Mouse (Mus musculus) MEL (cell line): ENCODE data around the gene Celf2. TPM values are rescaled to one million over a fixed set of nuclear protein-coding genes. Genes with fewer than 3 reads are reported as not detected.

Source experiments
- DNase-seq: peaks from one replicate; pipeline ENCODE4 v3.0.0; 2011; ENCODE audit warnings: low read depth, low spot score
- H3K27ac ChIP-seq: 2 replicates; pipeline ENCODE4 v1.5.1; 2012; ENCODE audit warnings: low read depth, mild to moderate bottlenecking, control low read depth, low read length, moderate library complexity; ENCODE audit not compliant: control insufficient read depth
- H3K27me3 ChIP-seq, 2 experiments: fragments of 150-350 bp in 1 of 2; sonication (generic) in 1 of 2; 2 replicates each; pipeline ENCODE4 v1.6.1; 2012; ENCODE audit warnings: low read length in 2 of 2, mild to moderate bottlenecking in 2 of 2, improper control_type of control experiment in 1 of 2, moderate library complexity in 1 of 2; ENCODE audit not compliant: insufficient read depth in 2 of 2, control insufficient read depth in 1 of 2
- H3K36me3 ChIP-seq, 2 experiments: 2 replicates each; pipeline ENCODE4 v1.6.1; 2012 to 2014; ENCODE audit warnings: low read length in 2 of 2, improper control_type of control experiment in 1 of 2, inconsistent platforms in 1 of 2, mild to moderate bottlenecking in 1 of 2; ENCODE audit not compliant: insufficient read depth in 2 of 2, control insufficient read depth in 1 of 2
- H3K4me1 ChIP-seq, 2 experiments: fragments of 150-350 bp in 1 of 2; sonication (generic) in 1 of 2; 2 replicates each; pipeline ENCODE4 v1.6.1; 2012; ENCODE audit warnings: low read length in 2 of 2, improper control_type of control experiment in 1 of 2, mild to moderate bottlenecking in 1 of 2; ENCODE audit not compliant: insufficient read depth in 2 of 2, control insufficient read depth in 1 of 2
- H3K4me3 ChIP-seq, 2 experiments: fragments of 150-350 bp in 1 of 2; sonication (generic) in 1 of 2; 2 replicates each; pipeline ENCODE4 v1.5.1; 2012; ENCODE audit warnings: low read depth in 2 of 2, low read length in 2 of 2, mild to moderate bottlenecking in 2 of 2, moderate library complexity in 2 of 2, control low read depth in 1 of 2, improper control_type of control experiment in 1 of 2; ENCODE audit not compliant: control insufficient read depth in 1 of 2, insufficient read depth in 1 of 2
- H3K79me2 ChIP-seq: 2 replicates; pipeline ENCODE4 v1.6.1; 2012; ENCODE audit warnings: mild to moderate bottlenecking, low read length, moderate library complexity; ENCODE audit not compliant: control insufficient read depth, poor library complexity, insufficient read depth
- H3K9ac ChIP-seq: 2 replicates; pipeline ENCODE4 v1.6.1; 2012; ENCODE audit warnings: low read depth, mild to moderate bottlenecking, control low read depth, low read length, moderate library complexity; ENCODE audit not compliant: control insufficient read depth, poor library complexity, severe bottlenecking
- H3K9me3 ChIP-seq: fragments of 150-350 bp; sonication (generic); replicated peaks from 2 replicates; pipeline ENCODE4 v1.6.1; 2012; ENCODE audit warnings: mild to moderate bottlenecking, low read length, improper control_type of control experiment, moderate library complexity; ENCODE audit not compliant: insufficient read depth
- BHLHE40 ChIP-seq: IDR thresholded peaks from 2 replicates; pipeline ENCODE4 v1.6.1; 2012; ENCODE audit warnings: low read depth, mild to moderate bottlenecking, inconsistent platforms, low read length, improper control_type of control experiment, borderline replicate concordance
- CHD1 ChIP-seq: IDR thresholded peaks from 2 replicates; pipeline ENCODE4 v1.6.1; 2012; ENCODE audit warnings: low read depth, mild to moderate bottlenecking, inconsistent platforms, low read length, improper control_type of control experiment
- CHD2 ChIP-seq: IDR thresholded peaks from 2 replicates; pipeline ENCODE4 v1.6.1; 2011; ENCODE audit warnings: low read length, improper control_type of control experiment
- ELF1 ChIP-seq: IDR thresholded peaks from 2 replicates; pipeline ENCODE4 v1.6.1; 2014; ENCODE audit warnings: low read depth, mild to moderate bottlenecking, inconsistent platforms, low read length, improper control_type of control experiment, moderate library complexity
- ETS1 ChIP-seq: IDR thresholded peaks from 2 replicates; pipeline ENCODE4 v1.6.1; 2012; ENCODE audit warnings: low read depth, mild to moderate bottlenecking, inconsistent platforms, low read length, improper control_type of control experiment, moderate library complexity
- JUND ChIP-seq: IDR thresholded peaks from 2 replicates; pipeline ENCODE4 v1.6.1; 2011; ENCODE audit warnings: low read depth, mild to moderate bottlenecking, improper control_type of control experiment, low read length
- MAX ChIP-seq: IDR thresholded peaks from 2 replicates; pipeline ENCODE4 v1.6.1; 2011; ENCODE audit warnings: low read length, improper control_type of control experiment
- MEF2A ChIP-seq: IDR thresholded peaks from 2 replicates; pipeline ENCODE4 v1.6.1; 2014; ENCODE audit warnings: low read depth, mild to moderate bottlenecking, inconsistent platforms, low read length, improper control_type of control experiment; ENCODE audit not compliant: poor library complexity, insufficient replicate concordance, severe bottlenecking; ENCODE audit errors: extremely low read depth
- MYC ChIP-seq: IDR thresholded peaks from 2 replicates; pipeline ENCODE4 v1.6.1; 2011; ENCODE audit warnings: low read depth, mild to moderate bottlenecking, low read length, improper control_type of control experiment, moderate library complexity
- NELFE ChIP-seq: IDR thresholded peaks from 2 replicates; pipeline ENCODE4 v1.6.1; 2011; ENCODE audit warnings: low read depth, low read length, improper control_type of control experiment
- RCOR1 ChIP-seq: IDR thresholded peaks from 2 replicates; pipeline ENCODE4 v1.6.1; 2012; ENCODE audit warnings: low read depth, mild to moderate bottlenecking, inconsistent platforms, low read length, improper control_type of control experiment
- SIN3A ChIP-seq: IDR thresholded peaks from 2 replicates; pipeline ENCODE4 v1.6.1; 2012; ENCODE audit warnings: low read length, improper control_type of control experiment, inconsistent platforms
- SMC3 ChIP-seq: IDR thresholded peaks from 2 replicates; pipeline ENCODE4 v1.6.1; 2011; ENCODE audit warnings: low read depth, low read length, improper control_type of control experiment
- TAL1 ChIP-seq: IDR thresholded peaks from 2 replicates; pipeline ENCODE4 v1.6.1; 2012; ENCODE audit warnings: mild to moderate bottlenecking, inconsistent platforms, low read length, moderate library complexity, mixed read lengths
- TBP ChIP-seq: IDR thresholded peaks from 2 replicates; pipeline ENCODE4 v1.8.0; 2011; ENCODE audit warnings: low read depth, low read length, improper control_type of control experiment
- USF2 ChIP-seq, 2 experiments: IDR thresholded peaks; 2 replicates each; pipeline ENCODE4 v1.6.1; 2011 to 2012; ENCODE audit warnings: improper control_type of control experiment in 2 of 2, low read length in 2 of 2, borderline replicate concordance in 1 of 2, inconsistent platforms in 1 of 2, low read depth in 1 of 2, mild to moderate bottlenecking in 1 of 2; ENCODE audit not compliant: insufficient read depth in 1 of 2
- ZMIZ1 ChIP-seq: IDR thresholded peaks from 2 replicates; pipeline ENCODE4 v1.6.1; 2012; ENCODE audit warnings: low read depth, mild to moderate bottlenecking, inconsistent platforms, low read length, improper control_type of control experiment, moderate library complexity
- polyA plus RNA-seq, 2 experiments: library from polyadenylated mRNA; stranded (reverse) in 1 of 2; unstranded in 1 of 2; fragments of >175 nt in 1 of 2; fragments of >200 nt in 1 of 2; gene quantifications; 2 replicates each; pipeline versions ENCODE4 v1.2.1 to v1.2.4; 2012; ENCODE audit warnings: low replicate concordance in 2 of 2, low read depth in 1 of 2; ENCODE audit not compliant: insufficient read length in 2 of 2, insufficient read depth in 1 of 2, missing spikeins in 1 of 2
- total RNA-seq: library from RNA; depleted of rRNA; stranded (reverse); fragments of 300-350 nt; gene quantifications from 2 replicates; pipeline ENCODE4 v1.2.3, GENCODE M21; 2012

Gene Celf2
- total and polyA plus RNA-seq, 3 experiments = 8.9 to 16.7 TPM; not detected in 1

DNA sequence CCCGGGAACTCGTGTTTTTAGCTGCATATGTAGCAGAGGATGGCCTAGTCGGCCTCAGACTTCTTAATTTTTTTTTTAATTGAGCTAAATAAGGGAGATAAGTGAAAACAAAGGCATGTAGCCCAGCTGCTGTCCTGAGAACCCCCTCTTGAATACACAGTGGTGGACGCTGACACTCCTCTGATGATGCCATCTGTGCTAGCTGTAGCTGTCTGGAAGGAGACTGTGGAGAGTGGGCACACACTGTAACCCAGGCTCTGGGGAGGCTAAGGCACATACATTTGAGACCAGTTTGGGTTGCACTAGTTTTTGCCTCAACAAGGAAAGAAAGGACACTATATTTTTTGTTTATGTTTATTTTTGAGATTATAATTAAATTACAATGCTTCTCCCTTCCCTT is 849.5 kb downstream of the Celf2 start:
- no peak overlapping the region for H3K4me3 ChIP-seq
- TF ChIP-seq JUND (no peak), NELFE (no peak), BHLHE40 (no peak), ELF1 (no peak), MAX (no peak), SIN3A (no peak), SMC3 (no peak), RCOR1 (no peak), MYC (no peak), TAL1 (no peak)
- no peaks in the 10 kb centered on the region for H3K36me3 ChIP-seq

DNA sequence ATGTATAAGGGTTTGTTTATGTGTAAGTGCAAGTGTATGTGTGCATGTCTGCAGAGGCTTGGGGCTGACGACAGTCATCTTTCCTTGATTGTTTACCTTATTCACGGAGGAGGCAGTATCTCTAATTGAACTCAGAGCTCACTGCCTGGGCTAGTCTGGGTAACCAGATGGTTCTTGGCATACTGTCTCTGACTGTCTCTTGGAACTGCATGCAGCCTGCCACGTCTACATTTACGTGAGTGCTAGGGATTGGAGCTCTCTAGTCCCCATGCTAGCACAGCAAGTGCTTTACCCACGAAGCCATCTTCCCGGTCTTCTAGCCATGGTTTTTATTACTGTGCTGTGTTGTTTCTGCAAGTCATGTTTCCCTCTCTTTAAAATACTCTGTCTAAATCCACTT is 855.6 kb downstream of the Celf2 start:
- TF ChIP-seq BHLHE40 (no peak), USF2 (IDR thresholded peaks at IDR 0.05; ENCODE audit: borderline replicate concordance in 1 of 2, insufficient read depth in 1 of 2, low read depth in 1 of 2, low read length in 2 of 2) (no peak), CHD2 (no peak), ETS1 (no peak), ZMIZ1 (no peak), RCOR1 (no peak), SMC3 (no peak), JUND (no peak), MEF2A (no peak), CHD1 (no peak), TBP (no peak)
- Histone ChIP-seq H3K4me3 (no peak overlapping the region), H3K9ac (no peak overlapping the region), H3K79me2 (0 out of 2 replicates have a peak, but pooled peaks cover 1% of the 10 kb centered on the region), H3K4me1 (no peaks in the 10 kb centered on the region), H3K27me3 (no peaks in the 10 kb centered on the region), H3K9me3 (no peaks in the 10 kb centered on the region), H3K36me3 (no peaks in the 10 kb centered on the region), H3K27ac (no peak overlapping the region)
- DNase-seq = no peak

More for the DNA sequence above, 849.5 kb downstream of the Celf2 start:
- H3K79me2 ChIP-seq = 0 out of 2 replicates have a peak, but pooled peaks cover 1% of the 10 kb centered on the region
- H3K27ac ChIP-seq = no peak overlapping the region
- H3K9me3 ChIP-seq = no peaks in the 10 kb centered on the region
- H3K4me1 ChIP-seq = no peaks in the 10 kb centered on the region
- no peaks in the 10 kb centered on the region for H3K27me3 ChIP-seq
- H3K9ac ChIP-seq = no peak overlapping the region
- DNase-seq = no peak
